Mouse (Mus musculus) heart, postnatal 10 days (tissue): Measurements from ENCODE around the gene Lrmda. TPM values are rescaled to one million over a fixed set of nuclear protein-coding genes. Genes with fewer than 3 reads are reported as not detected.

Experiments
- DNase-seq, 2 experiments: peaks; one replicate each; pipeline ENCODE4 v3.0.0; 2021
- intact Hi-C: fragments of 180-260 bp; cut with DNase I; formaldehyde crosslinking; loops from one replicate; pipeline ENCODE4 v1.15.1; 2025
- microRNA-seq, 2 experiments: library from miRNA; unstranded; fragments of <30 nt; microRNA quantifications; one replicate each; pipeline ENCODE4 v1.2.0; 2022
- total RNA-seq, 2 experiments: library from RNA; stranded (reverse); gene quantifications; 2 replicates each; pipeline ENCODE4 v1.2.3; 2021

Lrmda gene
- total RNA-seq, 2 experiments from 2014 or later: 1.1 to 2.1 TPM

- no peak for DNase-seq
- intact Hi-C loops: no loop called here
Measured at GRCm38 (mm10) chr14:23084241-23084773, 1064.8 kb downstream of the Lrmda start.

GRCm38 (mm10) chr14:23084797-23085196 is 1065.3 kb downstream of the Lrmda start:
- peak; percentile 6 to 14 for DNase-seq
- intact Hi-C loops: no loop called here

- no peak for DNase-seq
- intact Hi-C loops: no loop called here
Measured at GRCm38 (mm10) chr14:23093306-23093705, 1073.8 kb downstream of the Lrmda start.

GRCm38 (mm10) chr14:23094546-23095157 is 1075.1 kb downstream of the Lrmda start:
- intact Hi-C loops: no loop called here

GRCm38 (mm10) chr14:23095158-23096016 is 1075.9 kb downstream of the Lrmda start:
- intact Hi-C loops: no loop called here
- DNase-seq: no peak

More at GRCm38 (mm10) chr14:23094546-23095157, 1075.1 kb downstream of the Lrmda start:
- DNase-seq: no peak

- no peak for DNase-seq
- intact Hi-C loops: no loop called here
Measured at GRCm38 (mm10) chr14:23096017-23096336, 1076.5 kb downstream of the Lrmda start.

GRCm38 (mm10) chr14:23096405-23096804 is 1076.9 kb downstream of the Lrmda start:
- intact Hi-C loops: no loop called here
- DNase-seq: no peak

Small RNAs within 50 kb of the gene (microRNA-seq; reads per million reads assigned to microRNA genes)
- gene Gm27532: 0 reads per million in 2 experiments

Other genes starting within 250 kb of the Lrmda start
- gene Vdac2, start 194.5 kb upstream of the Lrmda start, total RNA-seq: 100 to 1,000 TPM; 544 to 567 TPM
- gene Comtd1, start 170.7 kb upstream of the Lrmda start, total RNA-seq: 10 to 100 TPM in 1 of 2 experiments, 1 to 10 TPM in 1; 8.8 to 10.3 TPM
- 1 to 10 TPM; 2.4 to 3.3 TPM for gene Zfp503, start 30.1 kb upstream of the Lrmda start, total RNA-seq